Mouse (Mus musculus) limb, embryonic 13.5 days (tissue): ENCODE measurements around the gene Traf3ip2. TPM values are rescaled to one million over a fixed set of nuclear protein-coding genes. Genes with fewer than 3 reads are reported as not detected.

ENCODE experiments used
- ATAC-seq: fragments of 200-750 bp; cut with Nextera tagmentation; 2 replicates; pipeline ENCODE4 v1.8.0; 2017; ENCODE audit warnings: low read depth, moderate number of reproducible peaks, moderate TSS enrichment; ENCODE audit not compliant: low FRiP score
- H3K27ac ChIP-seq: fragments of 300-500 bp; sonication (generic); 2 replicates; pipeline ENCODE4 v1.5.1; 2015; ENCODE audit warnings: inconsistent platforms, mild to moderate bottlenecking, moderate library complexity
- H3K27me3 ChIP-seq: fragments of 300-500 bp; sonication (generic); 2 replicates; pipeline ENCODE4 v1.6.1; 2015; ENCODE audit warnings: mild to moderate bottlenecking, inconsistent platforms
- H3K36me3 ChIP-seq: fragments of 300-500 bp; sonication (generic); 2 replicates; pipeline ENCODE4 v1.6.1; 2015; ENCODE audit warnings: inconsistent platforms, mild to moderate bottlenecking, moderate library complexity
- H3K4me1 ChIP-seq: fragments of 300-500 bp; sonication (generic); 2 replicates; pipeline ENCODE4 v1.6.1; 2015; ENCODE audit warnings: inconsistent platforms
- H3K4me2 ChIP-seq: fragments of 300-500 bp; sonication (generic); replicated peaks from 2 replicates; pipeline ENCODE4 v1.6.1; 2015; ENCODE audit warnings: inconsistent platforms, mild to moderate bottlenecking, moderate library complexity
- H3K4me3 ChIP-seq: fragments of 300-500 bp; sonication (generic); 2 replicates; pipeline ENCODE4 v1.5.1; 2015; ENCODE audit warnings: moderate library complexity, mild to moderate bottlenecking, inconsistent platforms
- H3K9ac ChIP-seq: fragments of 300-500 bp; sonication (generic); 2 replicates; pipeline ENCODE4 v1.6.1; 2015; ENCODE audit warnings: mild to moderate bottlenecking, inconsistent platforms
- H3K9me3 ChIP-seq: fragments of 300-500 bp; sonication (generic); 2 replicates; pipeline ENCODE4 v1.6.1; 2016; ENCODE audit warnings: inconsistent platforms
- WGBS: fragments of 180-500 bp; shearing (Covaris S2); methylation state at CpG from one replicate; pipeline ENCODE4 v1.1.7; 2015; 5-methylcytosine and 5-hydroxymethylcytosine counted together
- polyA plus RNA-seq: library from polyadenylated mRNA; unstranded; fragments of >200 nt; fragmentation: Nextera tagmentation; extraction: Ambion mirVana; gene quantifications from 2 replicates; pipeline ENCODE4 v1.2.1, GENCODE M21; 2015

The Traf3ip2 gene
- 8.5 and 9.0 TPM in 2 replicates for polyA plus RNA-seq

DNA sequence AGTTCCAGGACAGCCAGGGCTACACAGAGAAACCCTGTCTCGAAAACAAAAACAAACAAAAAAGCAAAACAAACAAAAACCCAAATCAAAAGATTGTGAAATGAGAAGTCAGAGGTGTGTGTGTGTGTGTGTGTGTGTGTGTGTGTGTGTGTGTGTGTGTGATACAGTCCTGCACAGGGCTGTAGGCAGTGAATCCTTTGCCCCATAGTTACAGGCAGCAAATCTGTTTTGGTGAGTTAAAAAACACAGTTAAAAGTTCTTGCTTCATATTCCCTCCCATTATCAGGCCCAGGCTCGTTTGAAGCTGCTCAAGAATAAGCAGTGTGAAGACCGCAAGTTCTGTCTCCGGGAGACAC is at the start of gene Traf3ip2:
Gene Traf3ip2, plus strand, starts transcription at position 302 of the 356 bp plus-strand sequence.
- Histone ChIP-seq H3K9me3 (no peaks in the 10 kb centered on the region), H3K36me3 (no peaks in the 10 kb centered on the region), H3K4me2 (peak within 1 kb of the TSS; percentile 59), H3K9ac (peak within 1 kb of the TSS; percentile 55), H3K4me3 (peak within 1 kb of the TSS; percentile 36), H3K27me3 (no peaks in the 10 kb centered on the region), H3K4me1 (peaks cover 45% of the 10 kb centered on the region), H3K27ac (peak within 1 kb of the TSS; percentile 89)
- WGBS = 33% methylated on average over 4 of the region's 4 CpGs
- ATAC-seq = no peak

DNA sequence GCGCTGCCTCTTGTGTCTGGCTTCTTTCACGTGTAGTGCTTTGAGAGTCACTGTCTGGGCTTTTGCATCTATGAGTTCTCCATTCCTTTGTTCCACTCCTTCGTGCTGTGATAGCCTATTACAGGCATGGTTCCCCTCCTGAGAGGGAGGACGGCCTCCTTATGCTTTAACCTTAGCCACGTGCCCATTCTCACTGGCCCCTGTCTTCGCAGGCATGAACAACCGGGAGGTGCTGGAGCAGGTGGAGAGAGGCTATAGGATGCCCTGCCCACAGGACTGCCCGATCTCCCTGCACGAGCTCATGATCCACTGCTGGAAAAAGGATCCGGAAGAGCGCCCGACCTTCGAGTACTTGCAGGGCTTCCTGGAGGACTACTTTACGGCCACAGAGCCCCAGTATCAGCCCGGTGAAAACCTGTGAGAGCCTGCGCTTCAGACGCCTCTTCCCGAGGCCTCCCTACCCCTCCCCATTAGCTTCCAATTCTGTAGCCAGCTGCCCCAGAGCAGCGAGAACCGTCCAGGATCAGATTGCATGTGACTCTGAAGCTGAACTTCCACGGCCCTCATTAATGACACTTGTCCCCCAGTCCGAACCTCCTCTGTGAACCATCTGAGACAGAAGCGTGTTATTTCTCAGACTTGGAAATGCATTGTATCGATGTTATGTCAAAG is 49.0 kb upstream of the Traf3ip2 start:
- H3K27ac ChIP-seq = peak overlapping the region; percentile 63
- H3K4me1 ChIP-seq = peaks cover 30% of the 10 kb centered on the region
- H3K4me2 ChIP-seq = 0 out of 2 replicates have a peak overlapping the region, but pooled peaks have one; percentile 2
- H3K9ac ChIP-seq = peak overlapping the region; percentile 39; the same call in 1 of the 2 replicates
- ATAC-seq = peak; percentile 60; the same call in 1 of the 2 replicates
- no peaks in the 10 kb centered on the region for H3K9me3 ChIP-seq
- H3K4me3 ChIP-seq = no peak overlapping the region
- H3K27me3 ChIP-seq = no peaks in the 10 kb centered on the region
- WGBS = 39% methylated on average over 24 of the region's 24 CpGs
- peaks cover 5% of the 10 kb centered on the region; the same call in 1 of the 2 replicates for H3K36me3 ChIP-seq

DNA sequence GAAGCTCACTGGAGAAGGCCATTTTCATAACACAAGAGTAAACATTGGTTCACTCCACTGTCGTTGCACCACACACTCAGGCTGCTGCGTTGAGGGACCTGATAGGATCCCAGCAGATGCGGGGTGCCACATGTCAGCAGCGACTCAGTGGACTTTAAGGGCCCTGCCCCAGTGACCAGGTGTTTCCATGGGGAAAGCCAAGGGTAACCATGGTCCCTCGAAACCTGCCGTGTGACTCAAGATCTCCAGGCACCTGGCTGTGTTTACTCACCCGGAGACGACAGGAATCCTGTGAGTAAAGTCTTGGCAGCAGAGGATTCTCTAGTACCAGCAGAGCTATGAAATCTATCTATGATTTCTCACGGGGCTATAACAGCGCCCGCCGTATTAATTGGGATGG is 45.8 kb upstream of the Traf3ip2 start:
- Histone ChIP-seq H3K4me1 (peaks cover 27% of the 10 kb centered on the region), H3K9ac (no peak overlapping the region), H3K4me3 (no peak overlapping the region), H3K9me3 (no peaks in the 10 kb centered on the region), H3K4me2 (no peak overlapping the region), H3K27me3 (no peaks in the 10 kb centered on the region), H3K36me3 (peaks cover 5% of the 10 kb centered on the region; the same call in 1 of the 2 replicates), H3K27ac (no peak overlapping the region)
- no peak for ATAC-seq
- 86% methylated on average over 12 of the region's 12 CpGs for WGBS

DNA sequence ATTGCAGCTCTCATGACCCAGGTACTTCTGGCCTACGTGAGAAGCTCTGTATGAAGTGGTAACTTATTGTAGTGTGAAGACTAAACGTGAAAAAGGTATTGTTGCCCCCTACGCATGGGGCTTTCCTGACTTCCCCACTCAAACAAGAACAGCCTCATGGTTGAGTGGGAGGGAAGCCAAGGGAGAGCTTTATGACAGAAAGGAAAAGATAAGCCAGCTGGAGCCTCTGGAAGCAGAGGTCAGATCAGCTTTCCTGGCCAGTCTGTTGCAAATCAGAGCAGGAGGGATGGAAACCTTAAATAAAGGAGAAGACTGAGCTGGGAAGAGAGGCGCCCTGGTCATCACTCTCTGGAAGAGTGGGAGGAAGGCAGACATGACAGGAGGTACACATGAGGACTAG is 43.7 kb upstream of the Traf3ip2 start:
- no peak overlapping the region for H3K27ac ChIP-seq
- H3K4me3 ChIP-seq = no peak overlapping the region
- H3K9me3 ChIP-seq = no peaks in the 10 kb centered on the region
- no peak for ATAC-seq
- H3K4me2 ChIP-seq = no peak overlapping the region
- WGBS = 80% methylated on average over 4 of the region's 4 CpGs
- peaks cover 22% of the 10 kb centered on the region for H3K4me1 ChIP-seq
- peaks cover 5% of the 10 kb centered on the region; the same call in 1 of the 2 replicates for H3K36me3 ChIP-seq
- no peak overlapping the region for H3K9ac ChIP-seq
- H3K27me3 ChIP-seq = no peaks in the 10 kb centered on the region

DNA sequence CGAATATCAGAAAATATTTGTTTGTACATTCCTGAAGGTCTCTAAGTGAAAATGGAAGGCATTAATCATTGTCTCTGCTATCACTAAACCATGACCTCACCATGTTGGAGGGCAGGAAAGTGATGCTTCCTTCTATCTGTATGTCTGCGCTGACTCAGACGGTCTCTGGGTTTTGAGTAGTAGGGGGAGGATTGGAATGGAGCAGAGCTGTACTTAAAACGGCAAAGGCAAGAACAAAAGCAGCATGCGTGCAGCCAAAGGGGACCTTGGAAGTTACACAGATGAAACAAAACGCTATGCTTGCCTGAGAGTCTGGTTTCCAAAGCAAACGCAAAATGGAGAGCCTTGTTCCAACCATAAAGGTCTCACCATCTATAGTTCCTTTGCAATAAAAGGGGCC is 41.7 kb upstream of the Traf3ip2 start:
- ATAC-seq = no peak
- WGBS = 57% methylated on average over 7 of the region's 7 CpGs
- H3K27ac ChIP-seq = no peak overlapping the region
- H3K4me3 ChIP-seq = no peak overlapping the region
- H3K36me3 ChIP-seq = peaks cover 5% of the 10 kb centered on the region; the same call in 1 of the 2 replicates
- H3K4me2 ChIP-seq = no peak overlapping the region
- H3K27me3 ChIP-seq = no peaks in the 10 kb centered on the region
- H3K4me1 ChIP-seq = peaks cover 18% of the 10 kb centered on the region
- H3K9ac ChIP-seq = no peak overlapping the region
- no peaks in the 10 kb centered on the region for H3K9me3 ChIP-seq

DNA sequence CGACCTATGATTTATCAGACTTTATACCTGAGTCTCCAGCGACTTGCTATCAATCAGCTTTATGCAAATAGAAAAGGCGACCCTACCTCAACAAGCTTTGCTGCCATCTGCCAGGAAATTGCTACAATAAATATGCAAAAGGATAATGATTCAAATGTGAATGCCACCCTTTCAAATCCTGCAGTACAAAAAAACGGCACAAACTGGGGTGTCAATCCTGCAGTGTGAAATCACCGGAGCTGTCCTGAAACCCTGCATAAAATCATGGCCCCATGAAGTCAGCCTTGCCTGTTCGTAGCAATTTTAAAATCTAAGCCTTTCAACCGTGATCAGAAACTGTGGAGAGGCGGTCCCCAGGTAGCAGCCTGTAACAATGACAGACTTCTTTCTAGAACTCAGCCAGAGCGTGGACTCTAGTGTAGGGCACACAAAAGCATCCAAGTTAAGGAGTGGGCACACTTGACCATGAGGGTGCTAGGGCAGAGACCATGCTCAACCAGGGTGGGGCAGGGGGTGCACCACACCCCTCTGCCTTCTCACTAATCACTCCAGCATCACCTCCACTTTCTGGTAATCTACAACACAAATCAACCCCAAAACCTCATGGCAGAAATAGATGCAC is 40.6 kb upstream of the Traf3ip2 start:
- no peak for ATAC-seq
- Histone ChIP-seq H3K27me3 (no peaks in the 10 kb centered on the region), H3K4me3 (no peak overlapping the region), H3K9ac (no peak overlapping the region), H3K36me3 (no peaks in the 10 kb centered on the region), H3K9me3 (no peaks in the 10 kb centered on the region), H3K27ac (no peak overlapping the region), H3K4me2 (no peak overlapping the region), H3K4me1 (peaks cover 22% of the 10 kb centered on the region)
- 60% methylated on average over 9 of the region's 9 CpGs for WGBS

DNA sequence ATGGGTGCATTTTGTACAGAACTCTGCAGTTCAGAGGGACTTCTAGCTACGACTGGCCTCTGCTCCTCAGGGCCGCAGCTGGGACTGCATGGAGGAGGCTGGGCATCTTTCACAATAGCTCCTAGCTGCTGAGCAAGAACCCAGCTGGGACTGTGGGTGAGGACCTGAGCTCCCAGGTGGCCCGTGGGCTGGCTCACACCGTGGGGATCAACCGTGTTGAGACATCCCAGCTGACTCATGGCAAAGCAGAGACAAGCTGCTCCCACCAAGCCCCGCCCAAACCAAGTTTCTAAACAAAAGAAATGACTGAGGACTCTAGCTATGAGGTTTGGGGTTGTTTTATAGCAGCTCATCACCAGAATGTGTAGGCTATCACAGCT is 40.1 kb upstream of the Traf3ip2 start:
- 50% methylated on average over 6 of the region's 6 CpGs for WGBS
- Histone ChIP-seq H3K4me3 (no peak overlapping the region), H3K9ac (no peak overlapping the region), H3K4me2 (no peak overlapping the region), H3K36me3 (no peaks in the 10 kb centered on the region), H3K4me1 (peaks cover 22% of the 10 kb centered on the region), H3K27me3 (no peaks in the 10 kb centered on the region), H3K27ac (no peak overlapping the region), H3K9me3 (no peaks in the 10 kb centered on the region)
- no peak for ATAC-seq

DNA sequence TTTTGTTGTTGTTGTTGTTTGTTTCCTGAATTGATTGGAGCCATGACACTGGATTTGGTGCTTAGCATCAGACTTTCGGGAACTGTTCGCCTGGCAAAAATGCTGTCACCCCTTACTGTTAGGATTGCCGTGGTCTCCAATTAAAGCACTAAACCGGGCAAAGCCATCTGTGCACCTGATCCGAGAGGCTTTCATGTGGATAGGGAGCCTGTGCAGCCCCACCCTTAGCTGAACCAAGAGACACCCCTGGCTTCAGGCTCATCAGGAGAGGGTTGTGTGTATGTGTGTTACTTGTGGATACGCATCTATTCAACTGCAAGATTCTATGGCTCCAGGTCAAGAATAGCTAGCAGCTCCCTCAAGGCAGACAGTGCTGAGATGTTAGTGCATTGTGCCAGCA is 36.3 kb upstream of the Traf3ip2 start:
- H3K4me1 ChIP-seq = peaks cover 24% of the 10 kb centered on the region
- H3K36me3 ChIP-seq = no peaks in the 10 kb centered on the region
- no peak overlapping the region for H3K27ac ChIP-seq
- no peaks in the 10 kb centered on the region for H3K27me3 ChIP-seq
- H3K4me3 ChIP-seq = no peak overlapping the region
- no peak overlapping the region for H3K9ac ChIP-seq
- no peaks in the 10 kb centered on the region for H3K9me3 ChIP-seq
- WGBS = 66% methylated on average over 6 of the region's 6 CpGs
- H3K4me2 ChIP-seq = no peak overlapping the region
- no peak for ATAC-seq

DNA sequence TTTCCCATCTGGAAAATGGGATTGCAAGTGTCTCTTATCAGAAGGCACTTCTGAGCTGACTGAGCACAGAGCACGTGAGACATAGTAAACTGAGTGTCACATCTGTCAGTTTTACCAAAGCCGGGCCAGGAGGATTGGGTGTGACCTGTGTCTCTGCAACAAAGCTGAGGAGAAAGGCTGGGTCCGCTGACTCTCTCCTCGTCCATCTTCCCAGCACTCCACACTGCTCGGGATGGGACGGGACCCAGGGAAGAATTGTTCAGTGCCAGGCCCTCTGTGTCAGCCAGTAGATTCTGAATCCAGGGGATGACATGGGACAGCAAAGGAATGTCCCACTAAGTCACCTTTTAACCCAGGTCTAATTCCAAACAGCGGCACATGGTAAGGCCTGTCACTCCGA is 32.3 kb upstream of the Traf3ip2 start:
- no peak for ATAC-seq
- Histone ChIP-seq H3K4me1 (peaks cover 33% of the 10 kb centered on the region), H3K27ac (no peak overlapping the region), H3K4me3 (no peak overlapping the region), H3K9ac (no peak overlapping the region), H3K4me2 (no peak overlapping the region), H3K27me3 (no peaks in the 10 kb centered on the region), H3K36me3 (no peaks in the 10 kb centered on the region), H3K9me3 (no peaks in the 10 kb centered on the region)
- 67% methylated on average over 8 of the region's 8 CpGs for WGBS

DNA sequence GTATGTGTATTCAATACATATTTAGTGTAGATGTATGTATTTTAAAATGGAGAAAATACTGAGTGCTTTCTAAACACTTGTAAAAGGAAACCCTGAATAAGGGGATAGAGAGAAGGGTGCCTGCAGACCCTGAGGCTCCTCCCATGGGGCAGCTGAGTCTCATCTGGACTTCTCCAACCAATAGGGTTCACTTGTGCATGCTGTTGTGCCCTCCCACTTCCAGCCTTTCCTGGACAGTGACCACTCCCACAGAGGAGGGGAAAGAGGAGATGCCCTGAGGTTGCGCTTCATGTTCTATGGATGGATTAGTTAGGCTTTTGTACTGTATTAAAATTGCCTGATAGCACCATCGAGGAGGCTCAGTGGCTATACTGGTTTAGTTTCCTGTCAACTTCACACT is 30.3 kb upstream of the Traf3ip2 start:
- no peaks in the 10 kb centered on the region for H3K9me3 ChIP-seq
- H3K27ac ChIP-seq = no peak overlapping the region
- no peak overlapping the region for H3K9ac ChIP-seq
- H3K4me3 ChIP-seq = no peak overlapping the region
- H3K36me3 ChIP-seq = no peaks in the 10 kb centered on the region
- no peaks in the 10 kb centered on the region for H3K27me3 ChIP-seq
- WGBS = 86% methylated on average over 2 of the region's 2 CpGs
- no peak overlapping the region for H3K4me2 ChIP-seq
- ATAC-seq = no peak
- peaks cover 33% of the 10 kb centered on the region for H3K4me1 ChIP-seq

DNA sequence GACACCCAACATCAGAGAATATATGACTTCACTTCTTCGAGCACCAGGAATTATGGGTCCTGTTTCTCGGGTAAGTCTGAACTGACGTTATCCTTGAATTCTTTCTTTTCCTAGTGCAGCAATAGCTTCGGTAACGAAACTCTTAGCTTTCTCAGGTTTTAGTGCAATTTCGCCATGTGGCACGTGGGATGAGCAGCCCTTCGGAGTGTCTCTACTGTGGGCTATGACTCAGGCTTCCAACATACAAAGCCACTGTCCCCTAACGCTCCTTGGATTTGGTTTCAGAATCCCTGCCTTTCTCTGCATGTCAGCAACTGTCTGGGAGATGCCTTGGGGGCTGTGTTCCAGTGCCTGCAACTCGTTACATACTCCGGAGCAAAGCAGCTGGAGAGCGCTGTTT is 29.0 kb upstream of the Traf3ip2 start:
- H3K9ac ChIP-seq = no peak overlapping the region
- no peak overlapping the region for H3K4me3 ChIP-seq
- H3K36me3 ChIP-seq = no peaks in the 10 kb centered on the region
- 57% methylated on average over 12 of the region's 12 CpGs for WGBS
- H3K4me1 ChIP-seq = peaks cover 46% of the 10 kb centered on the region
- H3K9me3 ChIP-seq = no peaks in the 10 kb centered on the region
- H3K4me2 ChIP-seq = no peak overlapping the region
- H3K27ac ChIP-seq = peak overlapping the region; percentile 48; the same call in 1 of the 2 replicates
- no peak for ATAC-seq
- H3K27me3 ChIP-seq = no peaks in the 10 kb centered on the region

DNA sequence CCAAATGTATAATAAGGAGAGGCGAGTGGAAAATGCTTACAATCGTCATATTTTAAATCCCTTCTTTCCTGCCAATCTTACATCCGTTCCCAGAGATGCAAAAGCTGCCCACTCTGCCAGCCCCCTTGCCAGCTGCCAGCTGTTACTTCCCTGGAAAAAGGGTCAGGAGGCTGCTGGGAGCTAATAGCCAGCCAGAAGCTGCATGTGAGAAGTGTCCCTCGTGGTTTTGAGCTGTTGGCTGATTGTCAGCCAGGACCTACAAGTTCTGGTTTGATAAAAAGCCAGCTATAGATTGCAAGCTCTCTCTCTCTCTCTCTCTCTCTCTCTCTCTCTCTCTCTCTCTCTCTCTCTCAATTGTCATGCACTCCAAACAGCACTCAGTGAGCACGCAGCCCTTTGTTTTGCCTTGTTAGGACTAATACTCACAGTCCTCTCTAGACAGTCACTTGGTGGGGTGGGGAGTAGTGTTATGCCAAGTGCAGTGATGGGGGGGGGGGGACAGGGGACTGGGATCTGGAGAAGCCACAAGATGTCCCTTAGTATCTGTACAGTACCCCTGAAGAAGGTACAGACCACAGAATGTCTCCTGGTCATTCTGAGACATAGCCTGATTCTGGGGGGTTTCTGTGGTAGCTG is 25.3 kb upstream of the Traf3ip2 start:
- H3K27ac ChIP-seq = no peak overlapping the region; the same call in 1 of the 2 replicates
- H3K27me3 ChIP-seq = no peaks in the 10 kb centered on the region
- H3K4me3 ChIP-seq = no peak overlapping the region
- peaks cover 31% of the 10 kb centered on the region for H3K4me1 ChIP-seq
- H3K9me3 ChIP-seq = no peaks in the 10 kb centered on the region
- H3K9ac ChIP-seq = 0 out of 2 replicates have a peak overlapping the region, but pooled peaks have one; percentile 45
- ATAC-seq = no peak
- H3K4me2 ChIP-seq = no peak overlapping the region
- WGBS = 58% methylated on average over 5 of the region's 5 CpGs
- H3K36me3 ChIP-seq = no peaks in the 10 kb centered on the region
